Mouse (Mus musculus) ovary, adult 2 months (tissue): Measurements from ENCODE around the gene Dnal4. TPM values are rescaled to one million over a fixed set of nuclear protein-coding genes. Genes with fewer than 3 reads are reported as not detected.

Experiments
- polyA plus RNA-seq: library from polyadenylated mRNA; depleted of rRNA; stranded (reverse); fragments of >200 nt; gene quantifications from 2 replicates; pipeline ENCODE4 v1.2.3, GENCODE M21; 2012; rRNA removed

The Dnal4 gene
- 44.1 and 58.8 TPM in 2 replicates for polyA plus RNA-seq

DNA sequence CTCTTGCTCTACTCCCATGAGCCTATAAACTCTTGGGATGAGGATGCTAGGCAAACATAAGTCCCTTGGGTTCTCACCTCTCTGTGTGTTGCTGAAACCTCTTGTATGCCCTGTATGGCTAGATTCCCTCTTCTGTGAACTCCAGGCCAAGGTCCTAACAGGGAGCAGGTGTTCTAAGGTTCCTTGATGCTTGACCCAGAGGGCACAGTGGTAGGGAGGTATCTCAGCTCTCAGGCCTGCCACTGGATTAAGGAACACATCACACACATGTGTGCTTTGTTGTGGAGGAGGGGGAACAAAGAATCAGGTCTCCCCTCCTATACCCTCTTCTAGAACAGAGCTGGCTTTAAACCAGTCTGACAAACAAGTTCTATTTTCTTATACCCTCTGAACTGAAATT, at the start of gene Dnal4:
TSS of gene Dnal4 (minus strand) at position 101 of the 400 bp plus-strand sequence.

GRCm38 (mm10) chr15:79804352-79805071, 26.9 kb upstream of the Dnal4 start, which contains the start of gene Nptxr:
Gene Nptxr, minus strand, starts transcription at chr15:79804766.

DNA sequence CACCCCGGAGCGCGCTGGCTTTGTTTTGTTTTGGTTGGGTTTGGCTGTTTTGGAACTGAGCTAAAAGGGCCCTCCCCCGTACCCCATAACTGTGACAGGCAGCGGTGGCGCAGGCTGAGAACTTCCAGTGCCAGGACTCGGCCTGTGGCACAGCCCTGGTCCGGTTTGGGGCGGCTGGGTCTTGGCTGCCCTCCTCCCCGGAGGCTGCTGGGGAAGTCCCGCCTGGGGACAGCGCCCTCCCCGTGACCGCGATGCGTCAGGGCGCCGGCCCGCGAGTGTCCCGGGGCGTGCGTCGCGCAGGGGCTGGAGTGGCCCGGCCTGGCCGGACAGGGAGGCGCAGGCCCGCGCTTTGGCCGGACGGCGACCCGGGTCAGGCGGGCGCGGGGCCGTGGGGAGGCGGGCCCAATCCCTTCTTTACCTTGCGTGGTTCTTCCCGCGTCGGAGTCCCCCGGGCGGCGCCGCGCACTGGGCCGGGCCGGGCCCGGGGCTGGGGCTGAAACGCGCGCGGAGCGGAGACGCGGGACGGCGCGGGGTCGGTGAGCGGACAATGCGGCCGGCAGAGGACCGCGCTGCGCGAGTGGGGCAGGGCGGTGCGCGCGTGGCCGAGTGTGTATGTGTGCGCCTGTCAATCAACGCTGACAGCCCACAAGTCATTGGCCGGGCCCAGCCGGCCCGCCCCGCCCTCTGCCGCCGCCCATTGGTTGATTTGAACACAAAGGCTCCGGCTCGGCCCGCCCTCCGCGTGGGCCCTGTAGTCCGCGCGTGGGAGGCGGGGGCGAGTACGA, 35.5 kb downstream of the Dnal4 start, which contains the start of gene Sun2:
TSS of gene Sun2 (minus strand) at position 616 of the 785 bp plus-strand sequence.

Other genes with a start within 250 kb of the Dnal4 start
- gene Ddx17, start 231.1 kb downstream of the Dnal4 start, polyA plus RNA-seq: 403 and 414 TPM in 2 replicates
- gene Dmc1, start 172.7 kb downstream of the Dnal4 start, polyA plus RNA-seq: 0.21 and 0.28 TPM in 2 replicates
- gene Fam227a, start 118.9 kb downstream of the Dnal4 start, polyA plus RNA-seq: 2.0 and 2.2 TPM in 2 replicates
- gene Cby1, start 118.7 kb downstream of the Dnal4 start, polyA plus RNA-seq: 7.0 and 9.9 TPM in 2 replicates
- 22.7 and 23.0 TPM in 2 replicates for gene Tomm22, start 107.0 kb downstream of the Dnal4 start, polyA plus RNA-seq
- 48.7 and 57.4 TPM in 2 replicates for gene Josd1, start 89.9 kb downstream of the Dnal4 start, polyA plus RNA-seq
- gene Gtpbp1, start 87.0 kb downstream of the Dnal4 start, polyA plus RNA-seq: 43.0 and 45.0 TPM in 2 replicates
- gene Sun2, start 35.3 kb downstream of the Dnal4 start, polyA plus RNA-seq: 58.9 and 61.5 TPM in 2 replicates
- 6.4 and 7.0 TPM in 2 replicates for gene Nptxr, start 26.9 kb upstream of the Dnal4 start, polyA plus RNA-seq
- 0.75 and 10.2 TPM in 2 replicates for gene Npcd, start 56.4 kb upstream of the Dnal4 start, polyA plus RNA-seq
- gene Cbx6, start 56.8 kb upstream of the Dnal4 start, polyA plus RNA-seq: 174 and 177 TPM in 2 replicates
- 23.8 and 30.9 TPM in 2 replicates for gene Apobec3, start 113.8 kb upstream of the Dnal4 start, polyA plus RNA-seq
- 30.4 and 38.6 TPM in 2 replicates for gene Cbx7, start 193.3 kb upstream of the Dnal4 start, polyA plus RNA-seq
- gene Pdgfb, start 237.1 kb upstream of the Dnal4 start, polyA plus RNA-seq: 36.5 and 38.8 TPM in 2 replicates